Mouse (Mus musculus) C2C12 (cell line): ENCODE data around the gene Veph1.

Experiments used
- CTCF ChIP-seq: IDR thresholded peaks from one replicate; pipeline ENCODE4 v1.5.1; 2011; ENCODE audit not compliant: control insufficient read depth, insufficient read depth, insufficient read length
- MYOG ChIP-seq: IDR thresholded peaks from one replicate; pipeline ENCODE4 v1.6.1; 2011; ENCODE audit not compliant: control insufficient read depth, insufficient read length; ENCODE audit errors: extremely low read depth

GRCm38 (mm10) chr3:66105493-66105892 lies 191.1 kb downstream of the Veph1 start:
- TF ChIP-seq CTCF, result no peak
- TF ChIP-seq MYOG, result no peak
